Mouse (Mus musculus) right cerebral cortex, postnatal 4 days (tissue): ENCODE measurements at regions not wholly inside any gene's neighbourhood (a gene's known extent, or its start where the extent isn't known, plus 50 kb on each side); places are given as distances from the start of the nearest gene placed in this dataset.
A peak's percentile ranks its signal among the peaks of the same experiment; 100 is the strongest.

Source experiments
- DNase-seq: peaks from one replicate; pipeline ENCODE4 v3.0.0-alpha.2; 2022

DNA sequence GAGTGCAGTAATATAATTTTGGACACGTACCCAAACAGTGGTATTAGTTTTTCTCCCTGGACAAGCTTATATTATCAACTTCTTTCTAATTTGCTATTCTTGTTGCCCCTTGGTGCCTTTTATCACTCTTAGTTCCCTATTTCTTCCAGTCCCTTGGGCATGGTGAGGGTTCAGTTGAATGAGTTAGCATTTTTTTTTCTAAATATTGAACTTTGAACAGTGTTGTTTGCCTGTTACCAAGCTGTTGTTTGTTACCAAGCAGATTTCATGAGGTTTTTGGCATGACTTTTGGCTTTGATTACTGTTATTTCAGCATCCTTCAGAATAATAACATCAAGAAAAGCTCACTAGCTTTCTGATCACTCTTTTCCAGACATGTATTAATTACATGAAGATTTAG, 162.3 kb upstream of the Fam98a start:
- no peak for DNase-seq

DNA sequence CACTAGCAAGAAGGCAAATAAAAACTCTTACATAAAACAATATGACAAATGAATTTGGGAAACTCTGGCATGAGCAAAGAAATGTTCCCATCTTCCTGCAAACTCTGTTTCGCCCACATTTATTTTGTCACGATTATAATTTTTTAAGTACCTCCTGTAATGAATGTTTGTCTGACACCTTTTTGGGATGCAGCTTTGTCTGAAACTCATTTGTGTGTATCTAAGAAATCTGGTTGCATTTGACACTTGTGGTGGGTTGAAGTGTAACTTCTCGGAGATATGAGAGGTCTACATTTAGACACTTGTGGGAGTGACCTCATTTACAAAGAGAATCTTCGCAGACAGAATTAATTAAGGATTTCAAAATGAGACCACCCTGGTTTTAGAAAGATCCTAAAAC, 155.9 kb upstream of the Fam98a start:
- no peak for DNase-seq

DNA sequence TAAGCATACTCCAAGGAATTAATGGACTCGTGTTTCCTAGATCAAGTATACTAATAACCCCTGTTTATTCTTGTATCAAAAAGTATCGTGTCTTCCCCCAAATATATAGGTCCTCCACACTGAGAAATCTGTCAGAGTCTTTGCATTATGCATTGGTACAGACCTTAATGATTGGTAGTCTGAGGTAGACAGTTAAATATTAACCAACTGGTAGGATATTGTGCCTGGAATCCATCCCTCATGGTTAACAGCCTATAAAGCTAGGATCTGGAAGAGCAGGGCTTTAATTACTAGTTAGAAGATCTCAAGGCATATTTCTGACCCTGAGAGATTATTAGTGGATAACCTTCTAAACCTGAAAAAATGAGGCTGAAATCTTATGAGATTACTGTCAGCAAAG, 153.6 kb upstream of the Fam98a start:
- DNase-seq = no peak

DNA sequence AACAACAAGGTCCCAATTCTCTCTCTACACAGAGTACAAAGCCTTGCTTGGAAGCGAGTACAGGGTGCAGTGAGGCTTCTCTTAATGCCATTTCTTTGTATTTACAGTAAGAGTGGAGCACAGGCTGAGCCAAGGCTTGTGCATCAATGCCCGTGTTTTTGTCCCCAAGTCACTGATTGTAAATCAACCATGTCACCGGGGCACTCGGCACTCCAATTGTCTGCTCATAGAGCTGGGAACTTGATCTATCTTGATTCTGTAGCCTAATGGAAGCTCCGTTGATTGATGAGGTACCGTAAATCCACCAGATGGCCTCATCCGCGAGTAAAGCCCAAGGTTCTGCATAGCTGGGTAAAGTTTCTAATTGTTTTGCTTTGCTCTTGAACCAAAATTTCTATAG, 152.1 kb upstream of the Fam98a start:
- DNase-seq = no peak

DNA sequence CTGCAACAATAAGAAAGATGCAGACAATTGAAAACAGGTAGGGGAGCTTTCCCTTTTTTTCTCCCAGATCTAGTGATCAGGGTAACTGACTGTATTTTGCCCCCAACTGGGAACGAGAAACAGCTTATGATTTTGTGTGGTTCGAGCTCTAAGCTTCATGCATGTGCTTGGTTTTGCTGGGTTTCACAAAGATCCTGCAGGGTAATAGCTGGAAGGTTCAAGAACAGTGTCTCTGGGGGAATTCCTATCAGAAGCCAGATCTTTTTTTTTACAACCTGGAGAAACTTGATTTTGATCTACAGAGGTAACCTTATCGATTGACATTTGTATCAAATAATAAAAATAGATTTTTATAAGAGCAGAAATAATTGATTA, 145.0 kb upstream of the Fam98a start:
- no peak for DNase-seq

DNA sequence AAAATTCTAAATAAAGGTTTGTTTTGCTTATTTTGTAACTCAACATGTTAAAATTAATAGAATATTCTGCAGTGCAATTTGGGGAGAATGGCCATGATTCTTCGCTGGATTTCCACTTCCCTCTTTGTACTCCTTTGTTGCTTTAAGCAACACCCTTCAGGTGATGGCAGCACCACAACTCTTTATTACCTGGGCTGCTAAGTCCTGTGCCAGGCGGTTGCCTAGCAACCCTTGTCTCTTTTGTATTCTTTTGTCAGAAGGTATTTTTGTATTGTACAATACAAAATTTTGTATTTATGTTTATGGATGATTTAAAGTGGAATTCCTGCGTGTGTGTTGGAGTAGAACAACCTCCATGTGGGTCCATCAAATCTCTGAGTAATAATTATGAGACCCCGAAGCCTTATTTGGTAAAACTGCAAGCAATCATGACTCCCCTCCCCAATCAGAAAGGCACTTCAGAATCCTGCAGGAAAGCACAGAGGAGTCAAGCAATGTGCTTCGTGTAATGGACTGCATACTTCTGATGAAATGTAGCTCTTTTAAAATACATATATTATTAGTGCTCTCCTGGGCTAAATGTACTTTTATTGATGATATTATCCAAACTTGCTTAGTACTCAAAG, 144.5 kb upstream of the Fam98a start:
- no peak for DNase-seq

DNA sequence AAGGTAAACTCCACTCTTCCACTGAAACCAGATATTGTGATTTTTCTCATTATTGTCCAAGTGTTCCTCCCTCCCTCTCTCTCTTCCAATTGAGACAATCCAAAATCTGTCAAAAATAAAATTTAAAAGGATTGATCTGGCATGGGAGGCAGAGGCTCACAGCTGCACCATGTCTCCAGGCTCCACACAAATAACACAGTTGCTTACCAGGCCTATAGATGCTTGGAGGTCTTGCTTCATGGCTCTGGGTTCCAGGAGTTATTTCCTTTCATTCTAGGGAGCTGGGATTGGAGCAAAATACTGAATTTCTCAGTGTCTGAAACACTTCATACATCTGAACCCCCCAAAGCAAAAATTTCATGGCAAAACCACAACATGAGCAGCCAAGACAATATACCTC, 134.2 kb upstream of the Fam98a start:
- no peak for DNase-seq

DNA sequence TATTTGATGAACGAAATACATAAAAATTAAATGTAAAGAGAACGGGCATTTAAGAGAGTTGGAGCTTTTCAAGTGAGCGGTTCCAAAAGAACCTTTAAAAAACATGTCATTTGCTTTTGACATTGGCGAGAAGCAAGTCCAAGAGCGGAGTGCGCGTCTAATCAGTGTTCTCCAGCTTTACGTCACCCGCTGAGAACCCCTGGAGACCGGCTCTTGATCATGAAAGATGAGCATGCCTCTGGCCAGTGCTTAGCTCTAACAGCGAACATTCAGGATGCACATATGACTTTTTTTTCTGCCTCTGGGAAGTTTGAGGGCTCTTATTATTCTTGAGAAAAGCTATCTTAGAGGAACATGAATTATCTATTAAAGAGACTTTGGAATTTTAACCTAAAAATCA, 95.2 kb upstream of the Fam98a start:
- DNase-seq = no peak

DNA sequence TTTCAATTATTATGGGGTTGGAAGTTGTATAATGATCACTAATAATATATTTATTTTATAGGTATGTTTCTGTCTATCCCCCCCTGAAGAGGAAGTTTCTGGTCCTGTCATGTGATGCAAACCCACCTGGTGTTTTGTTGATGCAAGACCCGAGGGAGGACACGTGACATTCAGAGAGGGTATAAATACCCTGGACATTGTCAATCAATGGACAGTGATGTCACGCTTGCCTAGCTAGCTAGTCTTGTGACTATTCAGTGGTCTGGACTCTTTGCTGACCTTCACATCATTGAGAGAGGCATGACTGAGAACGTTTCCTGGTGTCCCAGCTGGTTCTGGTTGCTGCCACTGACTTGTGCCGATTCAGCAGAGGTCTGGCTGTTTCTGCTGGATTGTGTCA, 93.0 kb upstream of the Fam98a start:
- DNase-seq = no peak

DNA sequence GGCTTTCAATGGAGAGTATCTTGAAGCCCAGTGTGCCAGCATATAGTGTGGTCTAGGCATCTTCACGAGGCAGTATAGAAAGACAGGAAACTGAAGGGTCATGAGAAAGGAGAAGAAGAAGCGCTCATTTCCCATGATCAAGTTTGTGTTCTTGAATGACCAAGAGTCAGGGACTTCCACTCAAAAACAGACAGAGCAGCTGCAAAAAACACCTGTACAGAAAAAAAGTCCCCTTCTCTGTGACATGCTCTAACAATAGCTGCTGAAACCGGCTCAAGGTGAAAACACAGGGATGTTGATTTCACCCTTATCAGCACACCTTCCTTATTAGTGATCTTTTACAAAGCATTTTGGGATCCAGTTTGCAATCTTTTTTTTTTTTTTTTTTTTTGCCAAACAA, 90.6 kb upstream of the Fam98a start:
- no peak for DNase-seq

DNA sequence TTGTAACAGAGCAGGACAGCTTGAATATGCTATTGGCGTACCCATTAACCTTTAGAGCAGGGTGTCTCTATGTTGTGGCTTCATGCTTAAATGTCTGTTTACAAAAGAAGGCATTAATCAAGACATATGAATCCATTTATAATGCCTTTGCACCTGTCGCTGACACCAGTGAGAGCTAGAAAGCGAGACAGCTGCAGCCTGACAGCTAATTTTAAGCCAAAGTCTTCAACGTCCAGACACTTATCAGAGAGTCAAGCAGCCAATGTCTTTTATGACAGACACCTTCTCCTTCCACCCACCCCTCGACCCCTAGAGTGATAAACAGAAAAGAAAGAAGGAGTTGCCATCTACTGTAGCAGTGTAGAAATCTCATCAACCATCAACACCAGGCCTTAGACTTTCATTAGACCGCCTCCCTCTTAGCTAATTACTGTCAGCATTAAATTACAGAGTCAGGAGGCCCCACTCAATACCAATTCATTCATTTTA, 89.3 kb upstream of the Fam98a start:
- no peak for DNase-seq

DNA sequence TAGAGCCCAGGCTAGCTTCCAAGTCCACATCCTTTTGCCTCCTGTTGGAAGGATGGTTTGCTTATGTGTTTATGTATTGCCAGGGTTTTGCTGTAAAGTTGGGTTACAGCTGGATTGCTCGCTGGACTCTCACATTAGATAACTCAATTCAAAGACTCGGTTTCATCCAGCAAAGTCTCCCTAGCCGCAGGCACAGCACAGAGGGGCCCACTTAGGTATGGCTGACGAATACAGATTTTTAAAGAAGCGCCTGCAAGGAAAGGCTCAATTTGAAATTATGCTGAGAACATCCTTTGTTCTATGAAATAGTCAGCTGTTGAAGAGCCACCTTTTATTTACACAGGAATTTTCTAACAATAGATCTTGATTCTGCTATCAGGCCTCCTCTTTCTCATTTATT, 88.8 kb upstream of the Fam98a start:
- DNase-seq = no peak

DNA sequence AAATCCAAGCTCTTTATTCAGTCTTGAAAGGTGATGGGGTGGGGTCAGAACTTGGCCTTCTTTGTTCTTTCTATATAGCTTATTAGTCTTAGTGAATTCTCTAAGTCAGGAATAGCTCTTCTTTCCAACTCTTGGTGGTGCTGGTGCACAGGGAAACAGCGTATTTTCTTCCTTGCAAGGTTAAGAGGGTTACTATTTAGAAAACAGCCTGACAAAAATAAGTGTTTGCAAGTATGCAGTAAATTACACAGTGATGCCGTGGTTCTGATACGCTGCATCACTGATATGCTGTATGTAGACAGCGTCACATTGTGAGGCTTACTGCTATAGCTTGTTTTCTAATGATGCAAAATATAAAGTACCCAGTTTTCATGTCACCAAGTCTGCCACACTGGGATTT, 78.1 kb upstream of the Fam98a start:
- peak; percentile 10 for DNase-seq

DNA sequence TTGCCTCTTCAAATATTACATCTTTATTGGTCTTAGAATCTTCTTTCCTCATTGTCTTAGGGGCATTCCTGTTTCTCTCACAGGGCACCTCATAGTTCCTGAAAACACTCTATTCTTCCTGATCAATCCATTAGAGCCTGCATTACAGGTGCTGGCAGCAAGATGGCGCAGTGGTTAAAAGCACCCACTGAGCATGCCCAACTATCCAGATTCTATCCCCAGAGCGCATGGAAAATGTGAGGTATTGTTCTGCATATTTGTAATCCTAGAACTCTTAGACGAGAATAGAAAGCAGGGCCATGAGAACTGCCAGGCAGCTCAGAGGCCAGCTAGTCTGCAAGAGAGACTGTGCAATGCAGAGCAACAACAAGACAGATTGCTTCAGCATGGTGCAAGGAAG, 67.7 kb upstream of the Fam98a start:
- peak; percentile 24 for DNase-seq

DNA sequence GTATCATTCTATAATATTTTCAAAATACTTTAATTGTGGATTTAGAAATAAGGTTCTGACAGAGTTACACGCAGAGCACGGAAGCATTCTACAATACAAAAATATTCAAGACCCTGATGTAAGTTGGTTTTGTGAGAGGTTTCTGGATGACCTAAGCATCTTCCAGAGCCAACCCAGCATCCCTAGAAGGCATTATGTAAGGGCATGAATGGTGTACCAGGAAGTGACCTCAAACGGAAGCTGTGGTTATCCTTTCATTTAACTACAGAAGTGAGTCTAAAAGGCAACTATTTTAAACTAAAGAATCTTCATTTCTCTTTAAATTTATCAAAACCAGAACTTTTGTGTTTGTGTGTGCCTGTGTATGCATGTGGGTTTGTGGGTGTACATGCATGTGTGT, 66.8 kb upstream of the Fam98a start:
- no peak for DNase-seq

DNA sequence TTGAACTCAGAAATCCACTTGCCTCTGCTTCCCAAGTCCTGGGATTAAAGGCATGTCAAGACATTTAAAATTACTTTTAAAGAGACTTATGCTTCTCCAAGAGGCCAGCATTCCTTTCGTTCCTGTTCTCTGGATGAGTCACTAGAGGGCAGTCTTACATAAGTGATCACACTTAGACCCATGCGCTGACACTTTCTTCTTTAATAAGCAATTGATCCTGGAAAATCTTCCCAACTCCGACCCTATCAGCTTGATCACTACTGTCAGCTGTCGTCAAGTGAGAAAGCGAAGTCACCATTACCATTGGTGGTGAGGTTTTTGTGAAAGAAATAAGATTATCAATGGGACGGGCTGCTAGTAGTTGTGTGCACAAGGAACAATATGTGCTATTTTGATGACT, 65.5 kb upstream of the Fam98a start:
- DNase-seq = no peak

DNA sequence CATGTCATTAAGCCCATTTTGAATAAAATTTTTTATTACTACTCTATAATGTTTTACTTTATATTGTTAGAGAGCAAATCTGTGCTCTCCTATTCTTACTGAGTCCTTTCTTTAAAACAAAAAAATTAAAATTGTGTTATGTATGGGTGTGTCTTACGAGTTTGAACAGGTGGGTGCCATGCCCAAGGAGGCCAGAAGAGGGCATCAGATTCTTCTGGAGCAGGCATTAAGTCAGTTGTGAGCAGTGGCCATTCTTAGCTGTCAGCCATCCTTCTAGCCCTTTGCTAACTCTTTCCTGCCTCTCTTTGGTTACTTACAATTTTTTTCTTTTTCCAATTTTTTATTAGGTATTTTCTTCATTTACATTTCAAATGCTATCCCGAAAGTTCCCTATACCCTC, 63.6 kb upstream of the Fam98a start:
- peak; percentile 21 for DNase-seq

DNA sequence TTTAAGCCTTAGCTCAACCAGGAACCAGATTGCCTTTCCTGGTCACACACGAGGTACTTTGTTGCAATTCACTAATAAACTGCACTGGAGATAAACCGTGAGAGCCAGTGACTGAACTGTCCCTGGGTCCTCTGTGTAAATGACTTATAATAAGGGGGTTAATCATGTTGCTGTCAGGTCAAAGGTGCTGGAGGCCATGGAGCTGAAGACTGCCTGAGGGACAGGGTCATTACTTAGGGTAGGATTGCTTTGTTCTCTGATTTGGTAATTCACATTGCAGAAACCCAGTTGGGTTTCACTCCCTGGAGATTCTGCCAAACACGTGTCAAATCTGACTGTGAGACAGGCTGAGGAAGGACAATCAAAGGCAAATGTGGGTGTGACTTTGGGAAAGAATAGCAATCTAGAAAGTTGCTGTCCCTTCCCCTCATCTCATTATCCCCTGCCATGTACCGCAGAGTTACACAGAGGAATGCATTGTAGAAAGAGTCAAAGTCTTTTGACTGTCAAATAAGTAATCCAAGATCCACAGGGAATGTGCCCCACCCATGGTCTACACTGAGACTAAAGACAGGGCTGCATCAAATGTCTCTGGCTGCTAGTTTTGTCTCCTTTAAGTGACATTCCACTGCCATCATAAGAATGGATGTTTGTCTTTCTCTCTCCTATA, 51.8 kb upstream of the Fam98a start:
- DNase-seq = no peak
